Mouse (Mus musculus): ENCODE measurements around the gene Mbnl2.
"Not testable (repeated sequence)": the region's sequence is repeated elsewhere in the genome, so short reads cannot be mapped to it uniquely, and the experiment has no call there.

Mbnl2 gene

GRCm38 (mm10) chr14:120355742-120356440, 80.4 kb downstream of the Mbnl2 start:
- DNase-seq (ENCODE audit: low read depth, low spot score) = no peak

GRCm38 (mm10) chr14:120357321-120358070, 82.0 kb downstream of the Mbnl2 start:
- DNase-seq (ENCODE audit: low read depth, low spot score) = no peak

GRCm38 (mm10) chr14:120359608-120360007, 84.1 kb downstream of the Mbnl2 start:
- not testable (repeated sequence) for DNase-seq (ENCODE audit: low read depth, low spot score)

GRCm38 (mm10) chr14:120361121-120361520, 85.7 kb downstream of the Mbnl2 start:
- no peak for DNase-seq (ENCODE audit: low read depth, low spot score)

GRCm38 (mm10) chr14:120362409-120362992, 87.0 kb downstream of the Mbnl2 start:
- DNase-seq (ENCODE audit: low read depth, low spot score) = no peak

GRCm38 (mm10) chr14:120363090-120363818, 87.8 kb downstream of the Mbnl2 start:
- DNase-seq (ENCODE audit: low read depth, low spot score) = no peak

- DNase-seq (ENCODE audit: low read depth, low spot score) = no peak
Observed at GRCm38 (mm10) chr14:120365088-120365487, 89.6 kb downstream of the Mbnl2 start.

- DNase-seq (ENCODE audit: low read depth, low spot score) = no peak
Observed at GRCm38 (mm10) chr14:120366962-120367361, 91.5 kb downstream of the Mbnl2 start.

GRCm38 (mm10) chr14:120367589-120367988, 92.1 kb downstream of the Mbnl2 start:
- DNase-seq (ENCODE audit: low read depth, low spot score) = no peak

- no peak for DNase-seq (ENCODE audit: low read depth, low spot score)
Observed at GRCm38 (mm10) chr14:120368456-120368855, 93.0 kb downstream of the Mbnl2 start.

GRCm38 (mm10) chr14:120368914-120369391, 93.5 kb downstream of the Mbnl2 start:
- DNase-seq (ENCODE audit: low read depth, low spot score) = no peak

GRCm38 (mm10) chr14:120370044-120370443, 94.6 kb downstream of the Mbnl2 start:
- DNase-seq (ENCODE audit: low read depth, low spot score) = no peak

- DNase-seq (ENCODE audit: low read depth, low spot score) = no peak
Observed at GRCm38 (mm10) chr14:120370631-120371030, 95.2 kb downstream of the Mbnl2 start.

GRCm38 (mm10) chr14:120371174-120371573, 95.7 kb downstream of the Mbnl2 start:
- DNase-seq (ENCODE audit: low read depth, low spot score) = no peak

GRCm38 (mm10) chr14:120373026-120374024, 97.9 kb downstream of the Mbnl2 start:
- DNase-seq (ENCODE audit: low read depth, low spot score) = peak; percentile 86

- no peak for DNase-seq (ENCODE audit: low read depth, low spot score)
Observed at GRCm38 (mm10) chr14:120374786-120375185, 99.3 kb downstream of the Mbnl2 start.

GRCm38 (mm10) chr14:120377192-120377591, 101.7 kb downstream of the Mbnl2 start:
- DNase-seq (ENCODE audit: low read depth, low spot score) = no peak

- no peak for DNase-seq (ENCODE audit: low read depth, low spot score)
Observed at GRCm38 (mm10) chr14:120378002-120378401, 102.5 kb downstream of the Mbnl2 start.

- peak; percentile 34 for DNase-seq (ENCODE audit: low read depth, low spot score)
Observed at GRCm38 (mm10) chr14:120379716-120380115, 104.2 kb downstream of the Mbnl2 start.

GRCm38 (mm10) chr14:120381378-120382134, 106.1 kb downstream of the Mbnl2 start:
- DNase-seq (ENCODE audit: low read depth, low spot score) = no peak

Data from 3T3-L1 (cell line).